Mouse (Mus musculus) hindbrain, postnatal 0 days (tissue): ENCODE measurements around the gene Idua. TPM values are rescaled to one million over a fixed set of nuclear protein-coding genes. Genes with fewer than 3 reads are reported as not detected.

Experiments
- ATAC-seq: fragments of 200-750 bp; cut with Nextera tagmentation; 2 replicates; pipeline ENCODE4 v1.8.0; 2017; ENCODE audit warnings: mild to moderate bottlenecking, moderate TSS enrichment, moderate library complexity
- DNase-seq: peaks from one replicate; pipeline ENCODE4 v3.0.0-alpha.2; 2015; ENCODE audit warnings: low spot score
- H3K27ac ChIP-seq: fragments of 300-500 bp; sonication (generic); 2 replicates; pipeline ENCODE4 v1.5.1; 2014; ENCODE audit warnings: mild to moderate bottlenecking
- H3K27me3 ChIP-seq: fragments of 300-500 bp; sonication (generic); 2 replicates; pipeline ENCODE4 v1.6.1; 2014; ENCODE audit warnings: low read length, mixed read lengths; ENCODE audit not compliant: insufficient read depth
- H3K36me3 ChIP-seq: fragments of 300-500 bp; sonication (generic); 2 replicates; pipeline ENCODE4 v1.6.1; 2014; ENCODE audit warnings: low read length, mixed read lengths; ENCODE audit not compliant: insufficient read depth
- H3K4me1 ChIP-seq: fragments of 300-500 bp; sonication (generic); 2 replicates; pipeline ENCODE4 v1.6.1; 2014; ENCODE audit warnings: antibody characterized with exemption, low read length, mixed read lengths; ENCODE audit not compliant: insufficient read depth
- H3K4me2 ChIP-seq: fragments of 300-500 bp; sonication (generic); 2 replicates; pipeline ENCODE4 v1.6.1; 2014; ENCODE audit warnings: low read depth, mild to moderate bottlenecking, low read length, moderate library complexity, mixed read lengths
- H3K4me3 ChIP-seq: fragments of 300-500 bp; sonication (generic); 2 replicates; pipeline ENCODE4 v1.5.1; 2014; ENCODE audit warnings: low read length
- H3K9ac ChIP-seq: fragments of 300-500 bp; sonication (generic); replicated peaks from 2 replicates; pipeline ENCODE4 v1.6.1; 2014; ENCODE audit warnings: mild to moderate bottlenecking, low read length, moderate library complexity, mixed read lengths
- H3K9me3 ChIP-seq: fragments of 300-500 bp; sonication (generic); 2 replicates; pipeline ENCODE4 v1.6.1; 2016; ENCODE audit warnings: low read length, mixed read lengths
- CTCF ChIP-seq: IDR thresholded peaks from 2 replicates; pipeline ENCODE4 v1.5.1; 2016; ENCODE audit warnings: antibody characterized with exemption, control low read depth, low read depth
- WGBS: fragments of 180-500 bp; shearing (Covaris S2); extraction: QIAGEN DNeasy Blood & Tissue Kit; methylation state at CpG from one replicate; pipeline ENCODE4 v1.1.7; 2014; 5-methylcytosine and 5-hydroxymethylcytosine counted together
- polyA plus RNA-seq: library from polyadenylated mRNA; unstranded; fragments of >200 nt; fragmentation: Nextera tagmentation; extraction: Ambion mirVana; gene quantifications from 2 replicates; pipeline ENCODE4 v1.2.1, GENCODE M21; 2015
- total RNA-seq: library from RNA; depleted of rRNA; stranded (reverse); fragments of >200 nt; gene quantifications from 2 replicates; pipeline ENCODE4 v1.2.3, GENCODE M21; 2014

Gene Idua
- total and polyA plus RNA-seq, 2 experiments from 2014 or later = 8.2 to 11.4 TPM

GRCm38 (mm10) chr5:108701341-108702021, 41.4 kb downstream of the Idua start:
- Histone ChIP-seq H3K9me3 (no peaks in the 10 kb centered on the region), H3K27ac (no peak overlapping the region), H3K36me3 (no peaks in the 10 kb centered on the region), H3K4me3 (no peak overlapping the region), H3K27me3 (no peaks in the 10 kb centered on the region), H3K4me1 (peaks cover 4% of the 10 kb centered on the region; the same call in 1 of the 2 replicates), H3K9ac (no peak overlapping the region), H3K4me2 (no peak overlapping the region)
- ATAC-seq (no peak), DNase-seq (no peak)
- WGBS = 60% methylated on average over 10 of the region's 10 CpGs
- TF ChIP-seq CTCF = no peak

DNA sequence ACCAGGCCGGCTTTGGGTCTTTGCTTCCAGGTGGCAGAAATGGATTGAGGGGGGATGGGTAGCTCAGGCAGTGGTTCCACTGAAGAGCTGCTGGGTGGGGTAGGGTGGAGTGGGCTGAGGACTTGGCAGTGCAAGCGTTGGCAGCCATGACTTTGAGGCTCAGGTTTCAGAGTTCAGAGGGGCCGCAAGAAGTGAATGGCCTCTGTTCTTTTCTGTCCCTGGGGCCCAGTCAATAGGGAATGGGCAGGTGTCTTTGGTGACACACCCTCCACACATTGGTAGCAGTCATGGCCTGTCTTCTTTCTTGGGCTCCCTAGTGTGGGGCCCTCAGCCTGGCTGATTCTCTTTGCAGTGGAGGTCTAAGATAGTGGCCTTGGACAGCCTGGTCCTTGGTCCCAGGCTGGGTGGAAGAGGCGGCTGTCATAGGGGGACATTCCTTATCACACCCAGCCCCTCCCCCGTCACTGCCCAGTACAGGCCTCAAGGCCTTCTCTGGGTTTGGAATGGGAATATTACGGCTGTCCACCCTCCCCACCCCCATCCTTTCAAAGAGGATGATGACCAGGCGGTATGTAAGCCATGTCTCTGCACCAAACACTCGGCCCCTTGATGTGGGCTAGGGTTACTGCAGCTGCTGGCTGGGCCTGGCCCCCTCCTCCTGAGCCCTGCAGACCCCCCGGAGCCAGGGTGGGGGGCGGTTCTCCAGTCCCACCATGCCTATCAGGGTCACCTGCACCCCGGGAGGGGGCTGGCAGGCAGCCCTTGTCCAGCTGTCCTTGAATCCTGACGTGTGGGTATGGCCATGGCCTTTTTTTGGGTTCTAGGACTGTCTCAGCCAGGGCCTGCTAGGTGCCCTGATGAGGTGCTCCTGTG, 43.9 kb downstream of the Idua start:
- no peaks in the 10 kb centered on the region for H3K36me3 ChIP-seq
- no peak for TF ChIP-seq CTCF
- 0 out of 2 replicates have a peak, but pooled peaks cover 4% of the 10 kb centered on the region for H3K4me1 ChIP-seq
- H3K27ac ChIP-seq = no peak overlapping the region
- DNase-seq (no peak), ATAC-seq (no peak)
- WGBS = 82% methylated on average over 12 of the region's 12 CpGs
- H3K9me3 ChIP-seq = no peaks in the 10 kb centered on the region
- H3K27me3 ChIP-seq = no peaks in the 10 kb centered on the region
- H3K4me3 ChIP-seq = no peak overlapping the region
- no peak overlapping the region for H3K9ac ChIP-seq
- no peak overlapping the region for H3K4me2 ChIP-seq

- H3K4me2 ChIP-seq = no peak overlapping the region
- H3K27me3 ChIP-seq = no peaks in the 10 kb centered on the region
- H3K9me3 ChIP-seq = no peaks in the 10 kb centered on the region
- DNase-seq = no peak
- H3K4me3 ChIP-seq = no peak overlapping the region
- no peak overlapping the region for H3K9ac ChIP-seq
- no peak for TF ChIP-seq CTCF
- no peak overlapping the region for H3K27ac ChIP-seq
- ATAC-seq = no peak
- H3K36me3 ChIP-seq = no peaks in the 10 kb centered on the region
- no peaks in the 10 kb centered on the region for H3K4me1 ChIP-seq
- WGBS = 85% methylated on average over 2 of the region's 2 CpGs
Measured at GRCm38 (mm10) chr5:108707758-108708157, 47.6 kb downstream of the Idua start.

GRCm38 (mm10) chr5:108708419-108708818, 48.3 kb downstream of the Idua start:
- Histone ChIP-seq H3K9me3 (no peaks in the 10 kb centered on the region), H3K4me3 (no peak overlapping the region), H3K36me3 (no peaks in the 10 kb centered on the region), H3K27me3 (no peaks in the 10 kb centered on the region), H3K4me2 (no peak overlapping the region), H3K9ac (no peak overlapping the region), H3K4me1 (no peaks in the 10 kb centered on the region), H3K27ac (no peak overlapping the region)
- WGBS = 100% methylated on average over 1 of the region's 1 CpGs
- DNase-seq (no peak), ATAC-seq (no peak)
- no peak for TF ChIP-seq CTCF

- H3K9me3 ChIP-seq = no peaks in the 10 kb centered on the region
- WGBS = 67% methylated on average over 6 of the region's 6 CpGs
- no peak overlapping the region for H3K27ac ChIP-seq
- no peaks in the 10 kb centered on the region for H3K27me3 ChIP-seq
- no peak overlapping the region for H3K4me2 ChIP-seq
- ATAC-seq (no peak), DNase-seq (no peak)
- no peaks in the 10 kb centered on the region for H3K4me1 ChIP-seq
- no peak overlapping the region for H3K9ac ChIP-seq
- no peaks in the 10 kb centered on the region for H3K36me3 ChIP-seq
- no peak for TF ChIP-seq CTCF
- no peak overlapping the region for H3K4me3 ChIP-seq
Measured at GRCm38 (mm10) chr5:108708981-108709731, 49.0 kb downstream of the Idua start.

GRCm38 (mm10) chr5:108711968-108712367, 51.8 kb downstream of the Idua start:
- Histone ChIP-seq H3K4me2 (no peak overlapping the region), H3K36me3 (no peaks in the 10 kb centered on the region), H3K4me1 (no peaks in the 10 kb centered on the region), H3K4me3 (no peak overlapping the region), H3K27me3 (no peaks in the 10 kb centered on the region), H3K9ac (no peak overlapping the region), H3K27ac (no peak overlapping the region), H3K9me3 (no peaks in the 10 kb centered on the region)
- ATAC-seq = no peak
- no peak for DNase-seq
- no peak for TF ChIP-seq CTCF
- WGBS = 80% methylated on average over 6 of the region's 6 CpGs
